Mouse (Mus musculus): ENCODE data around the gene Agbl4. TPM values are rescaled to one million over a fixed set of nuclear protein-coding genes. Genes with fewer than 3 reads are reported as not detected.

Agbl4 gene
- total RNA-seq, 2 experiments from 2014 or later: 0.16 to 0.83 TPM

GRCm38 (mm10) chr4:111530537-111530936, 1133.1 kb downstream of the Agbl4 start:
- no peak for DNase-seq
- intact Hi-C loops (cut with DNase I): no loop called here

DNA sequence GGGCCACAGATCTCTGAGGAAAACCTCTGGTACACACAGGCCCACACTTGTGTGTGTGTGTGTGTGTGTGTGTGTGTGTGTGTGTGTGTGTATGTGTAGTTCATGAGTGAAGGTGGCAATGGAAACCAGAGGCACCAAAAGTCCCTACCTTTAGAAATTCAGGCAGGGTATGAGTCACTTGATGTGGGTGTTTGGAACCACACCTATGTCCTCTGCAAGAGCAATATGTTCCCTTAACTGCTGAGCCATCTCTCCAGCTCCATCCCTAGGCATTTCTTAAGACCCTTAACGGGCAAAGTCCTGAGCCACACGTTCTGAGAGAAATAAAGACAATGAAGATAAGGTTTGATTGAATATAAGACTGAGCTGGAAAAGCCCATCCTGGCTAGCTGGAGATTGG, 1147.2 kb downstream of the Agbl4 start:
- intact Hi-C loops (cut with DNase I): no loop called here
- DNase-seq: no peak

DNA sequence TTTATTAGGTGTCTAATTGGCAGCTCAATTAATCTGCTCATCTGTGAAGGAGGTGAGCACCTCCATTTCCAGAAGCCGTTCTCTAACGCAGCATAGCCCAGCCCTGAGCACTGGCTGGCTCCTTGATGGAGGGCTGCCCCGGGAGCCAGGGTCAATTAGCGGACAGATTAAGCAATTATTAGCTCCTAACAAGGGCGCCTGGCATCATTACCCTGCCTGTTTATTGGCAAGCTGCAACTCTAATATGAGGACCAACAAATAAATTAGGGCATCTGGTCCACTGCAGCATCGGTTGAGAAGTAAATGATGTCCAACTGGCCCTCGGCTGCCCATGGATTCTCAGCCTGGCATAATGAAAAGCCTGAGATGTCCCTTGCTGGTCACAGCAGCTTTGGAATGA, 1148.5 kb downstream of the Agbl4 start:
- intact Hi-C loops (cut with DNase I): loop anchor here (1.0 kb wide), 1 partner anchor 218 kb away; no protein-coding TSS in a partner anchor
- no peak for DNase-seq

DNA sequence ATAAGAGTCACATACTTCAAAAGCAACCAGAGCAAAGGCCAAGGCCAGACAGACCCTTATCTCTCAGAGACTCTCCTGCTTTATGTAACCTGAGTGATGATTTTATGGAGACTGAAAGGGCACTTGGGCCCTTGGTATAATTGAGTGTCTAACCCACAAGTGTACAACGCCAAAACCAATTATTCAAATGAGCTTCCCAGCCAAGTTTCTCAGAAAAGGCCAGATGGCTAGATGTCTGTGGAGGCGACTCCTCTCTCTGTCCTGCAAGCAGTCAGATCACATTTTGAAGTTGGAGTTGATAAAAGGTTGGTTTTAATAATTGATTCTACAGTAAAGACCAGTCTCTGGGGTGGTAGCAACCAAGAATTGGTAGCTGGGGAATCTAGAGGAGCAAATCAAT, 1158.0 kb downstream of the Agbl4 start:
- intact Hi-C loops (cut with DNase I): no loop called here
- DNase-seq: no peak

GRCm38 (mm10) chr4:111577087-111577773, 1179.8 kb downstream of the Agbl4 start:
- intact Hi-C loops (cut with DNase I): no loop called here
- no peak for DNase-seq

GRCm38 (mm10) chr4:111579115-111579862, 1181.8 kb downstream of the Agbl4 start:
- DNase-seq: no peak
- intact Hi-C loops (cut with DNase I): no loop called here

- intact Hi-C loops (cut with DNase I): no loop called here
These were observed 1182.4 kb downstream of the Agbl4 start for GRCm38 (mm10) chr4:111579863-111580224.

DNA sequence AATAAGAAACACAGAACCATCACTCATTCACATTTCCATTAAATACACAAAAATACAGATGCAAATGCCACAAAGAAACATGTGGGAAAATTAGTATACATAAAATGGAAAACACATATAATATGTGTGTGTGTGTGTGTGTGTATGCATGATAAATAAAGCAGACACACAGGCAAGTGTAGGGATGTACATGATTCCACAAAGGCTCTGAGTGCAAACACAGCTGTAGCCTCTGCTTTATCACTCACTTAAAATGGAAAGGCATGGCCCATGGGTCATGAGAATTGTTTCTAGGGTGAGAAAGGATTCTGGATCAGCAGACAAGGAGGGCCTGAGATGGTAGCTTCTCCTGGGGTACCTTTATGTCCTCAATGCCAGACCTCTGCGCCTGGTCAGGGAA, 1182.8 kb downstream of the Agbl4 start:
- no peak for DNase-seq

More at GRCm38 (mm10) chr4:111579863-111580224, 1182.4 kb downstream of the Agbl4 start:
- no peak for DNase-seq

GRCm38 (mm10) chr4:111583562-111584237, 1186.2 kb downstream of the Agbl4 start:
- intact Hi-C loops (cut with DNase I): no loop called here

More for the DNA sequence above, 1182.8 kb downstream of the Agbl4 start:
- intact Hi-C loops (cut with DNase I): no loop called here

DNA sequence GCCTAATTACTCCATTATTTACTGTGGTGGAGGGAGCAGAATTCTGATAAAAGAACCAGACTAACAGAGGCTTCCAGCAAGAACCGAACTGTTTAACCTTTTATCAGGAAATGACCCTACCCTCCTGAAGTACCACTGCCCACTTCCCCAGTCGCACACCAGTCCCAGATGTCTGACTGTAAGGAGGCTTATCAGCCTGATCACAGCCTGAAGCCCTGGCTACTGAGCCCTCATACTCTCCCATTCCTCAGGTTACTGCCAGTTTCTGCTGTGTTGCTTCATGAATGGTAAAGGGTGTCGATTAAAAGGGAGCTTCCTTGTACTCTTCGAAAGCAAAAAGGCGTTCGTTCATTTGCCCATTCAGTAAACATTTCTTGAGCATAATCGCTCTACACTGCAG, 1186.8 kb downstream of the Agbl4 start:
- no peak for DNase-seq
- intact Hi-C loops (cut with DNase I): no loop called here

More at GRCm38 (mm10) chr4:111583562-111584237, 1186.2 kb downstream of the Agbl4 start:
- no peak for DNase-seq

- DNase-seq: no peak
- intact Hi-C loops (cut with DNase I): no loop called here
These were observed 1190.8 kb downstream of the Agbl4 start for GRCm38 (mm10) chr4:111588211-111588610.

GRCm38 (mm10) chr4:111589467-111590170, 1192.2 kb downstream of the Agbl4 start:
- intact Hi-C loops (cut with DNase I): no loop called here
- no peak for DNase-seq

DNA sequence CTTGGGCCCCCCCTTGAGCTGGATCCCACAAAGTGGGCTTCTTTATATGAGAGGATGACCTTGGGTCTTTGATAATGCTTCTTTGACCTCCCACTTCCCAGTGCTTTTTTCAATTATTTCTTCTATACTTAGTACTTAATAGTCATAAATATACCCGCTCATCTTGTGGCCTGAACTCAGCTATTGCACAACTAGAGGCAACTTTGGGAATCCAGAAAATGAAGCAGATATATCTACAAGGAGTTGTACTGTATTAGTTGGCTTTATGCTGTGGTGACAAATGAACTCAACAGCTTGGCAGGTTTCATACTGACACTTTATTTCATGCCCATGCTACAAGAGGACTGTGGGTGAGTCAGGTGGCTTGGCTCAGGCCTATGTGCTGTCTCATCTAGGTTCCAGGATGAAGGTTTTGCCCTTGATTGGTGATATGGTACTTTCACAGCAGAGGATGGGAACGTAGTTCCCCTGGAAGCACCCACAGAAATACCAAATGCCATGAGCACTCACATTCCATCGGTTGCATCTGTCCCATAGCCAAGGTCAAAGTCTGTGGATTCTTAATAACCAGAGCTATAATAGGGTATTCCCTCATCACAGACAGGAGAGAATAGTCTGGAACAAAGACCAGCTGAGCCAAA, 1197.3 kb downstream of the Agbl4 start:
- no peak for DNase-seq
- intact Hi-C loops (cut with DNase I): no loop called here

- intact Hi-C loops (cut with DNase I): no loop called here
- DNase-seq: peak; percentile 5 to 12
These were observed 1199.8 kb downstream of the Agbl4 start for GRCm38 (mm10) chr4:111597249-111597661.

GRCm38 (mm10) chr4:111597986-111598385, 1200.5 kb downstream of the Agbl4 start:
- no peak for DNase-seq
- intact Hi-C loops (cut with DNase I): no loop called here

DNA sequence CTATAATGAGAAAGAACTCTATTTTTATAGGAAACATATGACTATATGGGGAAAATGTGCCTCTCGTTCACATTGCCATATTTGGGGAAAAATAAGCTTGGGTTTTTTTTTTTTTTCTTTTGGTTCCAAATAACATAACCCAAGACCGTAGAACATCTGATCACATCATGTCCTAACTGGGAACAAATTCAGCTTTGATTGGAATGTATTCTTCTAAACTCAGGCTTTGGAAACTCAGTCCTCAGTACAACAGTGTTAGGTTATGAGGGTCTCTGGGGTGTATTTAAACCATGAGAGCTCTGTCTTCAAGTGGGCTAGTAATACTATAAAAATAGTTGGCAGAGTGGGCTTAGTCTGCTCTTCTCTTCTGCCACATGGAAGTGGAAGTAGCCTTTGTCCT, 1205.7 kb downstream of the Agbl4 start:
- no peak for DNase-seq
- intact Hi-C loops (cut with DNase I): no loop called here

DNA sequence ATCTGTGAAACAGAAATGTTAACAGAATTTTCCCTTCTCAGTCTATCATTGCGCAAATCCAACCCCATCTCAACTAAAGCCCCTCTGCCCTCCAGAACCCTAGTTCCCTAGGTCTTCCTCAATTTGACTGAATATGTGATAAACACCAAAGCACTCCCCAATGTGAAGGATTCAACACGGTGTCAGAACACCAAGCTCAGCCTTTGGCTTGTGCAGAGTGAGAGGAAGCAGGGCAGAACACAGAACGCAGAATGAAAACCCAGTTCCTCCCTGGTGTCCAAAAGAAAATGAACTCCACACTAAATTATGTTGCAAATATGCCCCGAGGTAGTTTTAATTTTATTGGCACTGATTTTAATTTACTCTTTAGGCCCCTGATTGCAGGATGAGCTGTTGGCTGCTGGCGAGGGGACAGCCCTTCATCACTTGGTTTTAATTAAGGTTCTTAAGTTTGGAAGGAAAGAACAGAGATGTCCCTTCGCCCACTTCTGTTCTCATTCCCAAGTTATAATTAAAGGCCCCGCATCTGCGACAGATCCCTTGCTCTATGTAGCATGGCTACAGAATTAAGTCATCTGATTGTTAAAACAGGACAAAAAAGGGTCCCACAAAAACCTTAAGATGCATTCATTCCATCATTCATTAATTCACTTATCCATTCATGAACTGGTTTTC, 1210.5 kb downstream of the Agbl4 start:
- DNase-seq: no peak
- intact Hi-C loops (cut with DNase I): no loop called here

- intact Hi-C loops (cut with DNase I): no loop called here
These were observed 1224.4 kb downstream of the Agbl4 start for GRCm38 (mm10) chr4:111621865-111622264.

GRCm38 (mm10) chr4:111624914-111625313, 1227.5 kb downstream of the Agbl4 start:
- intact Hi-C loops (cut with DNase I): loop anchor here (5.0 kb wide), 1 partner anchor 1573 kb away; no protein-coding TSS in a partner anchor
- peak; percentile 7 to 21 for DNase-seq

More at GRCm38 (mm10) chr4:111621865-111622264, 1224.4 kb downstream of the Agbl4 start:
- no peak for DNase-seq
